Mouse (Mus musculus) myocyte (in vitro differentiated cells): ENCODE data around the gene Cntn6.

Experiments used
- E2F4 ChIP-seq: IDR thresholded peaks from one replicate; pipeline ENCODE4 v1.6.1; 2011; ENCODE audit warnings: mild to moderate bottlenecking, control low read depth, moderate library complexity; ENCODE audit not compliant: insufficient read depth
- MAX ChIP-seq: IDR thresholded peaks from one replicate; pipeline ENCODE4 v1.6.1; 2011; ENCODE audit warnings: low read depth, mild to moderate bottlenecking, control low read depth
- MYOD1 ChIP-seq, 3 experiments: IDR thresholded peaks; one replicate each; pipeline ENCODE4 v1.6.1; 2011; ENCODE audit warnings: control low read depth in 2 of 3, low read depth in 2 of 3, mild to moderate bottlenecking in 2 of 3, moderate library complexity in 1 of 3; ENCODE audit not compliant: insufficient read length in 2 of 3, control insufficient read depth in 1 of 3
- POLR2A ChIP-seq: IDR thresholded peaks from one replicate; pipeline ENCODE4 v1.6.1; 2011; ENCODE audit warnings: low read depth, mild to moderate bottlenecking, control low read depth, moderate library complexity; ENCODE audit not compliant: insufficient read length
- POLR2AphosphoS2 ChIP-seq: IDR thresholded peaks from one replicate; pipeline ENCODE4 v1.6.1; 2011; ENCODE audit warnings: low read depth, control low read depth; ENCODE audit not compliant: insufficient read length
- SRF ChIP-seq: IDR thresholded peaks from one replicate; pipeline ENCODE4 v1.6.1; 2011; ENCODE audit warnings: low read depth; ENCODE audit not compliant: control insufficient read depth, insufficient read length
- TCF3 ChIP-seq: IDR thresholded peaks from one replicate; pipeline ENCODE4 v1.6.1; 2011; ENCODE audit warnings: low read depth, control low read depth; ENCODE audit not compliant: insufficient read length
- USF1 ChIP-seq: IDR thresholded peaks from one replicate; pipeline ENCODE4 v1.6.1; 2011; ENCODE audit warnings: low read depth, mild to moderate bottlenecking, control low read depth, moderate library complexity

- no peak for TF ChIP-seq POLR2AphosphoS2
- no peak for TF ChIP-seq TCF3
- no peak for TF ChIP-seq POLR2A
- TF ChIP-seq SRF, result no peak
- TF ChIP-seq USF1, result no peak
- TF ChIP-seq E2F4, result no peak
- TF ChIP-seq MAX, result no peak
- TF ChIP-seq MYOD1 (IDR thresholded peaks at IDR 0.05; ENCODE audit: control insufficient read depth in 1 of 3, insufficient read length in 2 of 3, low read depth in 2 of 3), result no peak
Observed at GRCm38 (mm10) chr6:104602894-104603293, 110.3 kb downstream of the Cntn6 start.
